Mouse (Mus musculus) CH12F3 (cell line): ENCODE measurements around the gene Pdia3.
"Not testable (repeated sequence)": the region's sequence is repeated elsewhere in the genome, so short reads cannot be mapped to it uniquely, and the experiment has no call there.

Source experiments
- in situ Hi-C: fragments of 300-500 bp; cut with MboI; formaldehyde crosslinking; loops from 2 replicates; pipeline ENCODE4 v1.14.3; 2020; ENCODE audit warnings: low sequenced_read_pairs

Gene Pdia3

GRCm38 (mm10) chr2:121442259-121443067, 28.9 kb downstream of the Pdia3 start:
- in situ Hi-C loops, result no loop called here

GRCm38 (mm10) chr2:121443068-121443349, 29.4 kb downstream of the Pdia3 start:
- in situ Hi-C loops, result no loop called here

GRCm38 (mm10) chr2:121444178-121444577, 30.6 kb downstream of the Pdia3 start, which contains the start of gene Ell3:
TSS of gene Ell3 (minus strand) at chr2:121444278.
- in situ Hi-C loops, result no loop called here

GRCm38 (mm10) chr2:121445117-121445516, 31.5 kb downstream of the Pdia3 start:
- in situ Hi-C loops, result no loop called here

- in situ Hi-C loops, result no loop called here
These were observed 32.9 kb downstream of the Pdia3 start for GRCm38 (mm10) chr2:121446506-121446905.

- in situ Hi-C loops, result no loop called here
These were observed 33.4 kb downstream of the Pdia3 start for GRCm38 (mm10) chr2:121447006-121447405.

- in situ Hi-C loops, result no loop called here
These were observed 34.6 kb downstream of the Pdia3 start for GRCm38 (mm10) chr2:121448136-121448535.

- in situ Hi-C loops, result no loop called here
These were observed 35.4 kb downstream of the Pdia3 start, which contains the start of gene Serf2 for GRCm38 (mm10) chr2:121448739-121449535. TSS of gene Serf2 (plus strand) at chr2:121449195.

- in situ Hi-C loops, result no loop called here
These were observed 36.0 kb downstream of the Pdia3 start for GRCm38 (mm10) chr2:121449545-121450011.

- in situ Hi-C loops, result no loop called here
These were observed 36.5 kb downstream of the Pdia3 start for GRCm38 (mm10) chr2:121450093-121450492.

GRCm38 (mm10) chr2:121452361-121452760, 38.8 kb downstream of the Pdia3 start:
- in situ Hi-C loops, result no loop called here

- in situ Hi-C loops, result no loop called here
These were observed 39.4 kb downstream of the Pdia3 start, which contains the start of gene Hypk for GRCm38 (mm10) chr2:121452990-121453389. TSS of gene Hypk (plus strand) at chr2:121453290.

- in situ Hi-C loops, result no loop called here
These were observed 40.3 kb downstream of the Pdia3 start for GRCm38 (mm10) chr2:121453917-121454316.

- in situ Hi-C loops, result no loop called here
These were observed 42.0 kb downstream of the Pdia3 start for GRCm38 (mm10) chr2:121455534-121455933.

- in situ Hi-C loops, result no loop called here
These were observed 43.4 kb downstream of the Pdia3 start, which contains the start of gene Serinc4 for GRCm38 (mm10) chr2:121456692-121457642. TSS of gene Serinc4 (minus strand) at chr2:121456781.

- in situ Hi-C loops, result no loop called here
These were observed 46.5 kb downstream of the Pdia3 start for GRCm38 (mm10) chr2:121460071-121460470.

GRCm38 (mm10) chr2:121468982-121469381, 55.4 kb downstream of the Pdia3 start:
- in situ Hi-C loops, result not testable (repeated sequence)

GRCm38 (mm10) chr2:121472783-121473182, 59.2 kb downstream of the Pdia3 start:
- in situ Hi-C loops, result not testable (repeated sequence)

- in situ Hi-C loops, result not testable (repeated sequence)
These were observed 60.0 kb downstream of the Pdia3 start, which contains the start of gene Mfap1b for GRCm38 (mm10) chr2:121473301-121474179. TSS of gene Mfap1b (minus strand) at chr2:121474067.

GRCm38 (mm10) chr2:121474180-121474535, 60.6 kb downstream of the Pdia3 start:
- in situ Hi-C loops, result no loop called here
